Mouse (Mus musculus): ENCODE measurements around the gene Ccdc162. TPM values are rescaled to one million over a fixed set of nuclear protein-coding genes. Genes with fewer than 3 reads are reported as not detected.
A peak's percentile ranks its signal among the peaks of the same experiment; 100 is the strongest.

Gene Ccdc162
- polyA plus RNA-seq, 1 experiment from 2014 or later: 0.77 TPM

DNA sequence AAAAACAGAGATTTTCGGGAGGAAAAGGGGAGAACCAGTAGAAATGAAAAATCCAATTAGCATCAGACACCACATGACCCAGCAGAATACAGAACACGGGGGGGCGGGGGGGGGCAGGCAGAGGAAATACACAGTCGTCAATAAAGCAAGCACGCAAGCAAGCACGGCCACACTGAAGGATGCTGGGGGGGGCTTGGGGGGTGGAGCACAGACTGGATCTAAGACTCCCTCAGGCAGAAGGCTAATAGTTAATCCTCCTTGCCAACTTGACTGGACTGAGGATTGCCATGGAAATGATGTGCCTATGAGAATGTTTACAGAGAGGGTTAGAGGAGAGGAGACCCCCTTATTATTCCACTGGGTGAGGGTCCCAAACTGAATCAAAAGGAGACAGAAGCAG, 19.0 kb upstream of the Ccdc162 start:
- no peak overlapping the region for H3K27ac ChIP-seq
- H3K4me2 ChIP-seq: no peak overlapping the region
- H3K4me3 ChIP-seq: no peak overlapping the region
- H3K36me3 ChIP-seq (replicated peaks): no peaks in the 10 kb centered on the region
- H3K9me3 ChIP-seq: no peaks in the 10 kb centered on the region
- 68% methylated on average over 6 of the region's 6 CpGs for WGBS
- H3K9ac ChIP-seq: no peak overlapping the region
- H3K27me3 ChIP-seq (replicated peaks): no peaks in the 10 kb centered on the region
- 0 out of 2 replicates have a peak, but pooled peaks cover 3% of the 10 kb centered on the region for H3K4me1 ChIP-seq
- ATAC-seq (replicated peaks): peak; percentile 45; the same call in 1 of the 2 replicates

DNA sequence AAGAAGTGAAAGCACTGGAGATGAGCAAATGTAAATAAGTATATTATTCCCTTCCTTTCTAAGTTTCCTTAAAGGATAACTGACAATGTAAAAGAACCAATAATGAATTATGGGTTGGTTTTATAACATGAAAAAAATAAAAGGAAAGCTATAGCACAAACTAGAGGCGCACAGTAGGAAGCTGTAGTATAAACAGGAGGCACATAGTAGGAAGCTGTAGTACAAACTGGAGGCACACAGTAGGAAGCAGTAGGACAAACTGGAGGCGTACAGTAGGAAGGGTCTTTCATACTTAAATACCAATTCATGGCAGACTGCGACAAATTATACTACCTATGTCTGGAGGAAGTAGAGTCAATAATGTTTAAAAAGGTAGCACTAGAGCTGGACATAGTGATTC, 16.8 kb upstream of the Ccdc162 start:
- Histone ChIP-seq H3K4me3 (no peak overlapping the region), H3K27ac (no peak overlapping the region), H3K4me2 (no peak overlapping the region), H3K9ac (no peak overlapping the region), H3K4me1 (0 out of 2 replicates have a peak, but pooled peaks cover 3% of the 10 kb centered on the region), H3K36me3 (replicated peaks) (no peaks in the 10 kb centered on the region), H3K27me3 (replicated peaks) (no peaks in the 10 kb centered on the region), H3K9me3 (no peaks in the 10 kb centered on the region)
- over 99% methylated on average over 3 of the region's 3 CpGs for WGBS
- no peak for ATAC-seq (replicated peaks)

DNA sequence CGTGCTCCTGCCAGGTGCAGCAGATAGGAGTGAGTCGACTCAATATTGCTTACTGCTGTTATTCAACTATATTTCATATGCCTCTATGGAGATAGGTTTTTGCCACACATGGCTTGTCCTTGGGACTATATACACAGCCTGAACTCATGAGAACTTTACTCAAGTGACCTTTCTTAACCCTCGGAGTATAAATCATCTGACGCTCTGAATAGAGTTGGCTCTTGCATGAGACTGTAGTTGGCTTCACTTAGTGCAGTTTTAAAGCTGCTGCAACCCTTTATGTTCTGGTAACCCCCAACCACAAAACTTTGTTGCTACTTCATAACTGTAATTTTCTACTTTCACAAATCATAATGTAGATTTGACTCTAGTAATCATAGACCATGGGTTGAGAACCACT, 15.5 kb upstream of the Ccdc162 start:
- Histone ChIP-seq H3K27ac (no peak overlapping the region), H3K9ac (no peak overlapping the region), H3K4me1 (0 out of 2 replicates have a peak, but pooled peaks cover 3% of the 10 kb centered on the region), H3K4me2 (no peak overlapping the region), H3K9me3 (no peaks in the 10 kb centered on the region), H3K4me3 (no peak overlapping the region), H3K27me3 (replicated peaks) (no peaks in the 10 kb centered on the region), H3K36me3 (replicated peaks) (0 out of 2 replicates have a peak, but pooled peaks cover 4% of the 10 kb centered on the region)
- WGBS: 93% methylated on average over 4 of the region's 4 CpGs
- ATAC-seq (replicated peaks): no peak

DNA sequence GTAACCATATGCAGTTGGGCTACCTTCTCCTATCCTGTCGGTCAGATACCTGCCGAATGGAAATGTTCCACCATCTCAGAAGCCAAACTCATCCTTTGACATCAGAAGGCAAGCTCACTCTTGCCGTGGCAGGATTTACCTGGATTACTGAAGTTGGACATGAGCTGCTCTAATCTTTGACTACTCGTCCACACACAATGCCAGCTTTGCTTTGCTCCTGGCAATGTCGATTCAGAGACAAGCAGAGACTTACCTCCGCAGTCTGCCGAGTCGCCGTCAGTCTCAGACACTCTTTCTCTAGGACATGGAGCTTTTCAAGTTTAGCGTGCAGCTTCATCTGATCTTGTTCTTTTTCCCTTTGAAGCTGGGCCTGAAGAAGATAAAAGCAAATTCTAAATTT, 14.3 kb upstream of the Ccdc162 start:
- 91% methylated on average over 10 of the region's 10 CpGs for WGBS
- no peaks in the 10 kb centered on the region for H3K27me3 ChIP-seq (replicated peaks)
- H3K4me2 ChIP-seq: no peak overlapping the region
- no peak overlapping the region for H3K4me3 ChIP-seq
- no peak for ATAC-seq (replicated peaks)
- H3K4me1 ChIP-seq: 0 out of 2 replicates have a peak, but pooled peaks cover 3% of the 10 kb centered on the region
- 0 out of 2 replicates have a peak, but pooled peaks cover 4% of the 10 kb centered on the region for H3K36me3 ChIP-seq (replicated peaks)
- no peaks in the 10 kb centered on the region for H3K9me3 ChIP-seq
- no peak overlapping the region for H3K27ac ChIP-seq
- no peak overlapping the region for H3K9ac ChIP-seq

DNA sequence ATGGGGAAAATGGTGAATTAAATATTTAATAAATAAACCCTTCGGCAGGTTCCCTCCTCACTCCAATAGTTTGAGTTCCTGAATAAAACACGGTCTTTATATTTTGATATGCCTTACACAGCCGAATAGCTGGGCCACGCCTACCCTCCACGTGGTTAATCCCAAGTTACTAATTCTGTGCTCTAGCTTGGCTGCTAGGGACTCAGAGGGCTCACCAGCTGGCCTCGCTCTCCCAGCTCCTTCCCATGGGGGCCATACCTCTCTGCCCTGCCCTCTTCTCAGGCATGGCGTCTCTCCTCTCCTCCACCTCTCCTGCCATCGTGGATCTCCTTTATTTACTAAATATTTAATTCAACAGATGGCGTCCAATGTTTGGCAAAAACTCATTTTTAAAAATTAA, 9.8 kb upstream of the Ccdc162 start:
- 0 out of 2 replicates have a peak, but pooled peaks cover 4% of the 10 kb centered on the region for H3K36me3 ChIP-seq (replicated peaks)
- no peak overlapping the region for H3K4me2 ChIP-seq
- no peak overlapping the region for H3K9ac ChIP-seq
- H3K27ac ChIP-seq: no peak overlapping the region
- H3K9me3 ChIP-seq: no peaks in the 10 kb centered on the region
- WGBS: 81% methylated on average over 9 of the region's 9 CpGs
- H3K27me3 ChIP-seq (replicated peaks): no peaks in the 10 kb centered on the region
- no peak for ATAC-seq (replicated peaks)
- H3K4me3 ChIP-seq: no peak overlapping the region
- H3K4me1 ChIP-seq: no peaks in the 10 kb centered on the region

DNA sequence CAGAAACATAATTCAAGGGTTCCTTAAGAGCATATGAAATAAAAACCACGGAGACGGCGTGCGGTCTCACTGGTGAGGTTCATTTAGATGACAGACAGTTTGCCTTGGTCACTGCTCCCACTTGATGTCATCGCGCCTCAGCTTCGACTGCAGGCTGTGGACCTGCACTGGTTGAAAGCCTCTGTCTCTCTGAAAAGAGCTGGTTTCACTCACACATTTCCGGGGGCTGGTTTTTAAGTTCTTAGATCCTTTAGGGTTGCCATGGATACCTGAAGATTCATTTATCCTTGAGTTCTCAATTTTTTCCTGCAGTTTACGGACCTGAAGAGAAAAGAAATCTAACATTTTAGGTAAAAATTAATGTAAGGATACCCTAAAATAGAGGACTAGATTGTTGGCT, 3.2 kb upstream of the Ccdc162 start:
- Histone ChIP-seq H3K36me3 (replicated peaks) (no peaks in the 10 kb centered on the region), H3K27me3 (replicated peaks) (no peaks in the 10 kb centered on the region), H3K9me3 (no peaks in the 10 kb centered on the region), H3K27ac (no peak overlapping the region), H3K4me1 (peaks cover 6% of the 10 kb centered on the region; the same call in 1 of the 2 replicates), H3K4me2 (no peak overlapping the region), H3K4me3 (no peak overlapping the region), H3K9ac (no peak overlapping the region)
- ATAC-seq (replicated peaks): no peak
- 53% methylated on average over 9 of the region's 9 CpGs for WGBS

DNA sequence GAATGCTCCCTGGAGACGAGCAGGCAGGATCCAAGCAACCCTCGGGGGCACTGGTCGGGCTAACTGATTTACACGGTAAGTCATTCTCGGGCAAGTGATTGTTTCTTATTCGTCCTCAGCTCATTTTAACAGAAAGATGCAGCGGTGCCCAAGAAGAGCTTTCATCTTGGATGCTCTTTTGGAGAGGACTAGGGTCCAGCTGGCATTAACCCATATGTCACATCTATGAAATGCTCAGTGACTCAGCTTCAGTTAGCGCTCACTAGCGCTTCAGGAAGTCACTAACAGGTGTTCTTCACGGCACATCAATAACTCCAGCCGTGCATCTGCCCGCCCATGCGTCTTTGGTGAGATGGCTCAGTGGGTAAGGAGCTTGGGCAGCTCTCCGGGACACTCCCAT, 877 bp downstream of the Ccdc162 start:
- Histone ChIP-seq H3K36me3 (replicated peaks) (no peaks in the 10 kb centered on the region), H3K4me2 (no peak overlapping the region), H3K27ac (no peak overlapping the region), H3K9ac (no peak overlapping the region), H3K27me3 (replicated peaks) (no peaks in the 10 kb centered on the region), H3K9me3 (no peaks in the 10 kb centered on the region), H3K4me3 (no peak overlapping the region), H3K4me1 (peaks cover 6% of the 10 kb centered on the region; the same call in 1 of the 2 replicates)
- ATAC-seq (replicated peaks): no peak
- WGBS: 82% methylated on average over 14 of the region's 14 CpGs

DNA sequence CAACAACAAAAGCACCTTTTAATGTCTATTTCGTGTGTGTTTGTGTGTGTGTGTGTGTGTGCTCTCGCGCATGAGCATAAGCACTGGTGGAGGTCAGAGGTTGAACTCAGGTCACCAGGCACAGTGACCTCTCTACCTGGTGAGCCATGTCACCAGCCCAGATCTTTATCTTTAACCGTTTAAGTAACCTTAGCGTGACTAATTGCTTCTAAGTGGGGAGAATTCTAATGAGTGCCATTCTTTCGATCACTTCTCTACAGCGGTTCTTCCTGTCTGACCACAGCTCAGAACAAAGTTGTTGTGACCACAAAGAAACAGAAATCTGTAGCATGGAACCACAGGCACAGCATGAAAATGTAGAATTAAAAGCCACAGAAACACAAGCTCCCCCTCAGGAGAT, 5.0 kb downstream of the Ccdc162 start:
- ATAC-seq (replicated peaks): no peak
- Histone ChIP-seq H3K4me3 (no peak overlapping the region), H3K27me3 (replicated peaks) (no peaks in the 10 kb centered on the region), H3K9ac (no peak overlapping the region), H3K4me1 (no peaks in the 10 kb centered on the region), H3K4me2 (no peak overlapping the region), H3K36me3 (replicated peaks) (no peaks in the 10 kb centered on the region), H3K27ac (no peak overlapping the region), H3K9me3 (no peaks in the 10 kb centered on the region)
- 36% methylated on average over 7 of the region's 7 CpGs for WGBS

DNA sequence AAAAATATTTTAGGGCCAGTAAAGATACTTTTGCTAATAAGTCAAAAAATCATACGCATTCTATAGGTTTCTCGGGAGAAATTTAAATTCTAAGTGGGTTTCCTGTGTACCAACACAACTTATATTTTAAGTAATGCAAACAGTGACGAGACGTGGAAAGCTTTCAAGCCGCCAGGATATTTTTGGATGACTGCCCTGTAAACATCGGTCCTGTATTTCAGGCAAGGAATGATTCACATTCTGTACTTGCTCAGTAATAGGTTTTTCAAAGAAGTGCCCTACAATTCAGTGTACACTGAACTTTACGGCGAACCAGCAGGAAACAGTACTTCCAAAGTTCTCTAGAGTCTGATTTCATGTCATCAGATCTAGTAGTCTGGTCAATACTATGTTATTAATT, 5.7 kb downstream of the Ccdc162 start:
- no peaks in the 10 kb centered on the region for H3K36me3 ChIP-seq (replicated peaks)
- no peak for ATAC-seq (replicated peaks)
- H3K4me2 ChIP-seq: no peak overlapping the region
- H3K27me3 ChIP-seq (replicated peaks): no peaks in the 10 kb centered on the region
- no peak overlapping the region for H3K9ac ChIP-seq
- WGBS: 89% methylated on average over 8 of the region's 8 CpGs
- H3K27ac ChIP-seq: no peak overlapping the region
- no peaks in the 10 kb centered on the region for H3K4me1 ChIP-seq
- H3K9me3 ChIP-seq: no peaks in the 10 kb centered on the region
- H3K4me3 ChIP-seq: no peak overlapping the region

DNA sequence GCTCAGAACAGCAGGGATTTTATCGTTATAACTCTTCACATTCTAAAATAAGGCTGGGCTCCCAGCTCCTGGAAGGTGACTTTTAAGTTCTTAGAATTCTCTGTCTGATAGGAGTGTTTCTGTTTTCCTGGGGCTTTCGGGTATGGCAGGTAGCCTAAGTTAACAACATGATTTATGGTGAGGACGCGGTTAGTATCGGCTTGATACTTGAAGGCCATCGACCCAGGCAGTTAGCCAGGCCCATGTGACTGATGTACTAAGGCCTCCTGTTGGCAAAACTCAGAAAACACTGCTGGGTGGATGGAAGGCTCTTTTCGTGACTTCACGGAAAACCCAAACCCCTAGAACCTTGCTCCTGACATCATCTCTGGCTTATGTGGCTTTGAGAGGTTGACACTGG, 7.1 kb downstream of the Ccdc162 start:
- no peak for ATAC-seq (replicated peaks)
- no peak overlapping the region for H3K9ac ChIP-seq

DNA sequence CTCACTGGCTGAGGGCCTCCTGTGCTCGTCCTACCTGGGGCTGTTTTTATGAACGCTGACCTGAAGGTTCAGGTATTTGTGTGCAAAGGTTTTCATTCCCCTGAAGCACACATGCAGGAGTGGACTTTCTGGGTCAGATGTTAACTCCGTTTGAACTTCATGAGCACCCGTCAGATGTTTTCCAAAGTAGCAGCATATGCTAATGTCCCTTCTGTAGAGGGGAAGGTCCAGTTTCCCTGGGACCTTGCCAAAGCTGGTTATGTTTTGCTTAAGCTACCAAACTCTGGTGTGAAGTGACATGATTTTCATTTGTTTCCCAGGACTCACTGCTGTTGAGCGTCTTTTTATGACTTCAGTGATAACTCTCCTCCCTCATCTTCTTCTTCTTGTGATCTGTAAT, 16.8 kb downstream of the Ccdc162 start:
- no peaks in the 10 kb centered on the region for H3K9me3 ChIP-seq
- no peaks in the 10 kb centered on the region for H3K36me3 ChIP-seq (replicated peaks)
- ATAC-seq (replicated peaks): no peak
- 84% methylated on average over 5 of the region's 5 CpGs for WGBS
- H3K4me3 ChIP-seq: no peak overlapping the region
- H3K27ac ChIP-seq: no peak overlapping the region
- H3K27me3 ChIP-seq (replicated peaks): no peaks in the 10 kb centered on the region
- no peaks in the 10 kb centered on the region for H3K4me1 ChIP-seq
- no peak overlapping the region for H3K9ac ChIP-seq
- H3K4me2 ChIP-seq: no peak overlapping the region

More for the DNA sequence above, 7.1 kb downstream of the Ccdc162 start:
- Histone ChIP-seq H3K9me3 (no peaks in the 10 kb centered on the region), H3K27ac (no peak overlapping the region), H3K4me3 (no peak overlapping the region), H3K27me3 (replicated peaks) (no peaks in the 10 kb centered on the region), H3K36me3 (replicated peaks) (no peaks in the 10 kb centered on the region), H3K4me1 (no peaks in the 10 kb centered on the region), H3K4me2 (no peak overlapping the region)
- 92% methylated on average over 8 of the region's 8 CpGs for WGBS

DNA sequence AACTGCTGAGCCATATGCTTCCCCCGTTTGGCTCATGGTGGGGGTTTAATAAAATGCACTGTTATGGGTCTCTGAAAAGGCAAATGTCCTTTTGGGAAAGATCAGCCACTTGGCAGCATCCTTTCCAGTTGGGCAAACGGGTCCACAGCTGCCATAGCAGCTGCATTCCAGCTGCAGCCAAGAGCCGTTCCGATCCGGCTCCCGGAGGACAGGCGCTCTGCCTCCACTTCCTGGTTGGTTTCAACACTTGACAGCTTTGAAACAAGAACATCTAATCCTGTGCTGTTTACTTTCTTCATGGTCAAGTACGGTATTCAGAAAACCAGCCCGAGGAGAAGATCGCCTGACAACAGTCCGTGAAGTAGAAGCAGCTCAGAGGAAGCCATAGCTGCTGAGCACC, 19.4 kb downstream of the Ccdc162 start:
- no peaks in the 10 kb centered on the region for H3K27me3 ChIP-seq (replicated peaks)
- no peak overlapping the region for H3K4me3 ChIP-seq
- 89% methylated on average over 11 of the region's 11 CpGs for WGBS
- no peak overlapping the region for H3K9ac ChIP-seq
- H3K4me2 ChIP-seq: no peak overlapping the region
- H3K36me3 ChIP-seq (replicated peaks): no peaks in the 10 kb centered on the region
- no peak for ATAC-seq (replicated peaks)
- no peak overlapping the region for H3K27ac ChIP-seq
- no peaks in the 10 kb centered on the region for H3K4me1 ChIP-seq
- no peaks in the 10 kb centered on the region for H3K9me3 ChIP-seq

DNA sequence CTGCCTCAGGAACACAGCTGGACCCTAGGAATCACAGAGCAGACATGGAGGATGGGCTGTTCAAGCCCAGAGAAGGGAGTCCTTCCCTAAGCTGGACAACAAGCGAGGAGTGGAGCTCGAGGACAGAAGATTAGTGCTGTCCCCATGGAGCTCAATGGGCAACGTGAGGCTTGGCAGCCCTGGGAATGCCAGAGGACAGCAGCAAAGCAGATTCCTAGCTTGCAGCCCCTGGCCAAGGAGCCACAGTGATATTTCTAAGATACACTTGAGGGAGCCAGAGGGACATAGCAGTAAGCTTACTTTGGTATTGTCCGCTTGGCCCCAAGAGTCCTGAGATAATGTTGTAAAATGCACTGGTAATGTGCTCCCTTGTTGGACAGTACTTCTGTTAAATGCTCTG, 25.5 kb downstream of the Ccdc162 start:
- H3K27ac ChIP-seq: no peak overlapping the region
- no peak overlapping the region for H3K4me2 ChIP-seq
- H3K4me1 ChIP-seq: peaks cover 4% of the 10 kb centered on the region; the same call in 1 of the 2 replicates
- no peak overlapping the region for H3K9ac ChIP-seq
- H3K9me3 ChIP-seq: no peaks in the 10 kb centered on the region
- no peak overlapping the region for H3K4me3 ChIP-seq
- H3K36me3 ChIP-seq (replicated peaks): no peaks in the 10 kb centered on the region
- WGBS: 51% methylated on average over 4 of the region's 4 CpGs
- H3K27me3 ChIP-seq (replicated peaks): no peaks in the 10 kb centered on the region; the same call in 1 of the 2 replicates
- no peak for ATAC-seq (replicated peaks)

All from midbrain, embryonic 15.5 days (tissue).